Mouse (Mus musculus) heart, postnatal 0 days (tissue): ENCODE measurements at regions not wholly inside any gene's neighbourhood (a gene's known extent, or its start where the extent isn't known, plus 50 kb on each side); places are given as distances from the start of the nearest gene placed in this dataset.

Experiments used
- CTCF ChIP-seq: IDR thresholded peaks from 2 replicates; pipeline ENCODE4 v1.5.1; 2016; ENCODE audit warnings: antibody characterized with exemption, control low read depth, low read depth
- EP300 ChIP-seq: IDR thresholded peaks from 2 replicates; pipeline ENCODE4 v1.6.1; 2016; ENCODE audit warnings: antibody characterized with exemption, low read depth

GRCm38 (mm10) chr3:151160516-151160915, 277.2 kb upstream of the Adgrl4 start:
- TF ChIP-seq CTCF (no peak), EP300 (no peak)
